In genomic region chr19:5872528-5872927, GRCm38 (mm10) we compare ENCODE assay signal across 14 mouse cellular contexts. TPM values are rescaled to one million over a fixed set of nuclear protein-coding genes. Genes with fewer than 3 reads are reported as not detected.
DNase-seq lines count a peak whose midpoint lies in the region; ATAC-seq and TF ChIP-seq lines count a peak whose summit lies in the region.
"Had no signal": no experiment of that assay in that cellular context is flagged by ENCODE, and none has a peak within 500 bp of the region (broad histone marks: within the 10 kb centered on the region; RNA-seq: fewer than 3 reads in every experiment).

No protein-coding gene starts in this region.

- no peak for TF ChIP-seq EP300 in heart, adult 2 months (IDR thresholded peaks at IDR 0.05; ENCODE audit: insufficient read depth, low read depth, low read length)

- H3K9ac ChIP-seq in heart, embryonic 13.5 days, result peak overlapping the region; percentile 94
- H3K9ac ChIP-seq in heart, adult 2 months (ENCODE audit: low read depth, low read length), result no peak overlapping the region; the same call in 1 of the 2 replicates
- 0 out of 2 replicates have a peak overlapping the region, but pooled peaks have one; percentile 86 for H3K9ac ChIP-seq in neural tube, embryonic 13.5 days
- no peak overlapping the region for H3K9ac ChIP-seq in neural tube, embryonic 15.5 days (replicated peaks)
- H3K9ac ChIP-seq in liver, embryonic 12.5 days, result peak overlapping the region; percentile 22; the same call in 1 of the 2 replicates
- H3K9ac ChIP-seq: intestine, embryonic 15.5 days; liver, embryonic 14.5 days; midbrain, embryonic 15.5 days had no signal

- peaks cover 47% of the 10 kb centered on the region for H3K36me3 ChIP-seq in heart, embryonic 13.5 days
- no peaks in the 10 kb centered on the region for H3K36me3 ChIP-seq in heart, adult 2 months (ENCODE audit: control insufficient read depth, insufficient read depth, low read length)
- H3K36me3 ChIP-seq in neural tube, embryonic 13.5 days, result peaks cover 28% of the 10 kb centered on the region
- H3K36me3 ChIP-seq in neural tube, embryonic 15.5 days, result peaks cover 10% of the 10 kb centered on the region
- H3K36me3 ChIP-seq in liver, embryonic 12.5 days, result peaks cover 39% of the 10 kb centered on the region
- H3K36me3 ChIP-seq: midbrain, embryonic 15.5 days had no signal

- no peak overlapping the region for H3K4me3 ChIP-seq in heart, embryonic 13.5 days
- H3K4me3 ChIP-seq in heart, adult 2 months, result no peak overlapping the region
- no peak overlapping the region for H3K4me3 ChIP-seq in neural tube, embryonic 13.5 days
- no peak overlapping the region for H3K4me3 ChIP-seq in neural tube, embryonic 15.5 days (replicated peaks)
- no peak overlapping the region for H3K4me3 ChIP-seq in liver, embryonic 12.5 days
- H3K4me3 ChIP-seq: intestine, embryonic 15.5 days; midbrain, embryonic 15.5 days had no signal

- peaks cover 48% of the 10 kb centered on the region for H3K4me1 ChIP-seq in heart, embryonic 13.5 days
- peaks cover 13% of the 10 kb centered on the region for H3K4me1 ChIP-seq in heart, adult 2 months (ENCODE audit: control insufficient read depth, insufficient read depth, low read length)
- H3K4me1 ChIP-seq in neural tube, embryonic 13.5 days (replicated peaks), result peaks cover 52% of the 10 kb centered on the region
- peaks cover 38% of the 10 kb centered on the region for H3K4me1 ChIP-seq in neural tube, embryonic 15.5 days
- H3K4me1 ChIP-seq in liver, embryonic 12.5 days, result peaks cover 56% of the 10 kb centered on the region

- TF ChIP-seq POLR2A in heart, adult 2 months (IDR thresholded peaks at IDR 0.05; ENCODE audit: insufficient read depth, low read depth, low read length), result no peak

- H3K27me3 ChIP-seq in heart, embryonic 13.5 days (replicated peaks), result no peaks in the 10 kb centered on the region
- H3K27me3 ChIP-seq in heart, adult 2 months (ENCODE audit: control insufficient read depth, insufficient read depth, low read length), result no peaks in the 10 kb centered on the region
- no peaks in the 10 kb centered on the region for H3K27me3 ChIP-seq in neural tube, embryonic 13.5 days
- H3K27me3 ChIP-seq in neural tube, embryonic 15.5 days (replicated peaks), result no peaks in the 10 kb centered on the region
- H3K27me3 ChIP-seq in liver, embryonic 12.5 days (replicated peaks), result no peaks in the 10 kb centered on the region
- H3K27me3 ChIP-seq: CH12.LX; intestine, embryonic 15.5 days; midbrain, embryonic 15.5 days had no signal

- no peak overlapping the region for H3K4me2 ChIP-seq in heart, embryonic 13.5 days
- no peak overlapping the region for H3K4me2 ChIP-seq in neural tube, embryonic 13.5 days
- no peak overlapping the region for H3K4me2 ChIP-seq in neural tube, embryonic 15.5 days
- peak overlapping the region; percentile 87 for H3K4me2 ChIP-seq in liver, embryonic 12.5 days
- H3K4me2 ChIP-seq: midbrain, embryonic 15.5 days had no signal

- H3K79me2 ChIP-seq in heart, adult 2 months (replicated peaks; ENCODE audit: control insufficient read depth, insufficient read depth, low read length), result peaks cover 2% of the 10 kb centered on the region; the same call in 1 of the 2 replicates

- H3K9me3 ChIP-seq in heart, embryonic 13.5 days, result no peaks in the 10 kb centered on the region
- H3K9me3 ChIP-seq in neural tube, embryonic 13.5 days, result no peaks in the 10 kb centered on the region
- no peaks in the 10 kb centered on the region for H3K9me3 ChIP-seq in neural tube, embryonic 15.5 days (replicated peaks)
- no peaks in the 10 kb centered on the region for H3K9me3 ChIP-seq in liver, embryonic 12.5 days (replicated peaks)
- H3K9me3 ChIP-seq: intestine, embryonic 15.5 days; midbrain, embryonic 15.5 days had no signal

- 0 out of 2 replicates have a peak overlapping the region, but pooled peaks have one; percentile 91 for H3K27ac ChIP-seq in heart, embryonic 13.5 days (replicated peaks)
- no peak overlapping the region for H3K27ac ChIP-seq in heart, adult 2 months
- no peak overlapping the region for H3K27ac ChIP-seq in neural tube, embryonic 13.5 days (replicated peaks)
- H3K27ac ChIP-seq in neural tube, embryonic 15.5 days (replicated peaks), result no peak overlapping the region
- H3K27ac ChIP-seq in liver, embryonic 12.5 days, result peak overlapping the region; percentile 10; the same call in 1 of the 2 replicates
- H3K27ac ChIP-seq: liver, embryonic 14.5 days; midbrain, embryonic 15.5 days had no signal

- intact Hi-C loops in heart, adult 2 months (cut with DNase I), result no loop called here

- DNase-seq in heart, adult 2 months, result no peak
- DNase-seq in thymus, postnatal 4 days, result peak; percentile 52
- DNase-seq in cerebellum, adult 9-10 months, result no peak
- DNase-seq in gastrocnemius, adult 8-10 months (ENCODE audit: low spot score in 2 of 2), result no peak
- DNase-seq: cerebellum, postnatal 25 days; gastrocnemius, postnatal 10 days had no signal

- ATAC-seq in heart, embryonic 13.5 days (ENCODE audit: extremely low read depth, insufficient number of reproducible peaks, low FRiP score, low TSS enrichment), result no peak
- ATAC-seq in neural tube, embryonic 13.5 days (ENCODE audit: low read depth), result no peak
- ATAC-seq in neural tube, embryonic 15.5 days (ENCODE audit: low FRiP score), result no peak
- no peak for ATAC-seq in liver, embryonic 12.5 days
- ATAC-seq: intestine, embryonic 15.5 days; midbrain, embryonic 15.5 days had no signal

- TF ChIP-seq CTCF in heart, adult 2 months (IDR thresholded peaks at IDR 0.05), result no peak

- WGBS in heart, embryonic 13.5 days, result 74% methylated on average over 4 of the region's 4 CpGs
- WGBS in heart, adult 2 months, result 65% methylated on average over 4 of the region's 4 CpGs
- WGBS in neural tube, embryonic 13.5 days, result 92% methylated on average over 4 of the region's 4 CpGs
- 94% methylated on average over 4 of the region's 4 CpGs for WGBS in neural tube, embryonic 15.5 days
- 57% methylated on average over 4 of the region's 4 CpGs for WGBS in liver, embryonic 12.5 days (ENCODE audit: insufficient replicate concordance)

RNA-seq across cellular contexts. Expression of gene Frmd8, which starts 2.5 kb away (rescaled TPM):
- polyA plus RNA-seq in heart, embryonic 13.5 days (2015; fragmentation: Nextera tagmentation; extraction: Ambion mirVana), result 27.4 and 29.0 TPM in 2 replicates
- total RNA-seq in heart, adult 2 months (2021), result 1 to 10 TPM; 7.7 to 8.4 TPM
- polyA plus RNA-seq in heart, adult 2 months (2012; rRNA removed), result 7.0 and 9.3 TPM in 2 replicates
- 21.1 and 23.3 TPM in 2 replicates for polyA plus RNA-seq in neural tube, embryonic 13.5 days (2015; fragmentation: Nextera tagmentation; extraction: Ambion mirVana)
- 13.8 and 23.4 TPM in 2 replicates for polyA plus RNA-seq in neural tube, embryonic 15.5 days (2015; fragmentation: Nextera tagmentation; extraction: Ambion mirVana)
- polyA plus RNA-seq in liver, embryonic 12.5 days (2016; fragmentation: Nextera tagmentation; extraction: Ambion mirVana), result 22.1 and 24.2 TPM in 2 replicates
- 1 to 10 TPM; 2.7 to 4.5 (median 3.0) TPM for total RNA-seq in gastrocnemius, adult 8-10 months (2022)

RNA-seq across cellular contexts. Expression of gene Slc25a45, which starts 5.1 kb away (rescaled TPM):
- polyA plus RNA-seq in heart, embryonic 13.5 days (2015; fragmentation: Nextera tagmentation; extraction: Ambion mirVana), result 3.7 and 4.2 TPM in 2 replicates
- total RNA-seq in heart, adult 2 months (2021), result 1 to 10 TPM; 2.8 TPM
- polyA plus RNA-seq in heart, adult 2 months (2012; rRNA removed), result 7.9 and 8.2 TPM in 2 replicates
- 1.6 and 2.3 TPM in 2 replicates for polyA plus RNA-seq in neural tube, embryonic 13.5 days (2015; fragmentation: Nextera tagmentation; extraction: Ambion mirVana)
- 2.0 and 3.9 TPM in 2 replicates for polyA plus RNA-seq in neural tube, embryonic 15.5 days (2015; fragmentation: Nextera tagmentation; extraction: Ambion mirVana)
- 7.5 and 7.7 TPM in 2 replicates for polyA plus RNA-seq in liver, embryonic 12.5 days (2016; fragmentation: Nextera tagmentation; extraction: Ambion mirVana)
- total RNA-seq in gastrocnemius, adult 8-10 months (2022), result 1 to 10 TPM in 3 of 4 experiments, under 1 TPM in 1; 0.80 to 1.3 (median 1.1) TPM

RNA-seq across cellular contexts. Expression of gene Tigd3, which starts 21.4 kb away (rescaled TPM):
- polyA plus RNA-seq in heart, embryonic 13.5 days (2015; fragmentation: Nextera tagmentation; extraction: Ambion mirVana), result 1.9 and 2.0 TPM in 2 replicates
- under 1 TPM; 0.14 to 0.47 TPM for total RNA-seq in heart, adult 2 months (2021)
- 0.25 and 0.67 TPM in 2 replicates for polyA plus RNA-seq in heart, adult 2 months (2012; rRNA removed)
- 11.1 and 11.4 TPM in 2 replicates for polyA plus RNA-seq in neural tube, embryonic 13.5 days (2015; fragmentation: Nextera tagmentation; extraction: Ambion mirVana)
- 8.9 and 10.0 TPM in 2 replicates for polyA plus RNA-seq in neural tube, embryonic 15.5 days (2015; fragmentation: Nextera tagmentation; extraction: Ambion mirVana)
- polyA plus RNA-seq in liver, embryonic 12.5 days (2016; fragmentation: Nextera tagmentation; extraction: Ambion mirVana), result 3.2 and 3.5 TPM in 2 replicates
- total RNA-seq in gastrocnemius, adult 8-10 months (2022), result under 1 TPM; 0.12 to 0.34 (median 0.26) TPM

RNA-seq across cellular contexts. Expression of gene Dpf2, which starts 40.3 kb away (rescaled TPM):
- polyA plus RNA-seq in heart, embryonic 13.5 days (2015; fragmentation: Nextera tagmentation; extraction: Ambion mirVana), result 98.1 and 104 TPM in 2 replicates
- total RNA-seq in heart, adult 2 months (2021), result 10 to 100 TPM; 82.3 to 83.5 TPM
- polyA plus RNA-seq in heart, adult 2 months (2012; rRNA removed), result 71.8 and 104 TPM in 2 replicates
- 117 and 135 TPM in 2 replicates for polyA plus RNA-seq in neural tube, embryonic 13.5 days (2015; fragmentation: Nextera tagmentation; extraction: Ambion mirVana)
- 95.7 and 115 TPM in 2 replicates for polyA plus RNA-seq in neural tube, embryonic 15.5 days (2015; fragmentation: Nextera tagmentation; extraction: Ambion mirVana)
- polyA plus RNA-seq in liver, embryonic 12.5 days (2016; fragmentation: Nextera tagmentation; extraction: Ambion mirVana), result 73.2 and 74.9 TPM in 2 replicates
- total RNA-seq in gastrocnemius, adult 8-10 months (2022), result 10 to 100 TPM; 70.5 to 97.8 (median 77.4) TPM

RNA-seq across cellular contexts. Expression of gene Cdc42ep2, which starts 52.1 kb away (rescaled TPM):
- 8.9 and 9.3 TPM in 2 replicates for polyA plus RNA-seq in heart, embryonic 13.5 days (2015; fragmentation: Nextera tagmentation; extraction: Ambion mirVana)
- total RNA-seq in heart, adult 2 months (2021), result 1 to 10 TPM; 8.0 to 8.4 TPM
- 11.7 and 19.0 TPM in 2 replicates for polyA plus RNA-seq in heart, adult 2 months (2012; rRNA removed)
- polyA plus RNA-seq in neural tube, embryonic 13.5 days (2015; fragmentation: Nextera tagmentation; extraction: Ambion mirVana), result 11.8 and 13.5 TPM in 2 replicates
- 19.3 and 20.9 TPM in 2 replicates for polyA plus RNA-seq in neural tube, embryonic 15.5 days (2015; fragmentation: Nextera tagmentation; extraction: Ambion mirVana)
- polyA plus RNA-seq in liver, embryonic 12.5 days (2016; fragmentation: Nextera tagmentation; extraction: Ambion mirVana), result 3.4 and 3.6 TPM in 2 replicates
- 1 to 10 TPM; 8.6 to 9.9 (median 8.7) TPM for total RNA-seq in gastrocnemius, adult 8-10 months (2022)

Comparison
In these comparisons a context has a peak if more than half of its experiments do, and no peak if none do; other contexts are left out.
1. H3K27ac ChIP-seq: peak in heart, embryonic 13.5 days (single experiment) and liver, embryonic 12.5 days (single experiment); none in heart, adult 2 months (single experiment), neural tube, embryonic 13.5 days (single experiment) and neural tube, embryonic 15.5 days (single experiment).
2. H3K9ac ChIP-seq: peak in heart, embryonic 13.5 days (single experiment), neural tube, embryonic 13.5 days (single experiment) and liver, embryonic 12.5 days (single experiment); none in heart, adult 2 months (single experiment) and neural tube, embryonic 15.5 days (single experiment).